Mouse (Mus musculus) liver, adult 2 months (tissue): ENCODE measurements at regions not wholly inside any gene's neighbourhood (a gene's known extent, or its start where the extent isn't known, plus 50 kb on each side); places are given as distances from the start of the nearest gene placed in this dataset.

Experiments
- DNase-seq: peaks from one replicate; pipeline ENCODE4 v3.0.0-alpha.2; 2011; ENCODE audit warnings: low read depth, low spot score; ENCODE audit errors: extremely low read depth
- H3K27ac ChIP-seq: fragments of 200-500 bp; replicated peaks from 2 replicates; pipeline ENCODE4 v1.5.1; 2012; ENCODE audit warnings: low read depth, mild to moderate bottlenecking, control low read depth, inconsistent platforms, low read length; ENCODE audit not compliant: insufficient read depth
- H3K27me3 ChIP-seq: fragments of 200-500 bp; 2 replicates; pipeline ENCODE4 v1.6.1; 2012; ENCODE audit warnings: mild to moderate bottlenecking, moderate library complexity, low read length, inconsistent platforms; ENCODE audit not compliant: control insufficient read depth, insufficient read depth
- H3K36me3 ChIP-seq: fragments of 200-500 bp; 2 replicates; pipeline ENCODE4 v1.6.1; 2012; ENCODE audit warnings: low read length, inconsistent platforms; ENCODE audit not compliant: control insufficient read depth, insufficient read depth
- H3K4me1 ChIP-seq: fragments of 200-500 bp; 2 replicates; pipeline ENCODE4 v1.6.1; 2011; ENCODE audit warnings: low read length; ENCODE audit not compliant: control insufficient read depth, insufficient read depth
- H3K4me3 ChIP-seq: fragments of 200-500 bp; 2 replicates; pipeline ENCODE4 v1.5.1; 2011; ENCODE audit warnings: low read depth, mild to moderate bottlenecking, control low read depth, low read length, moderate library complexity; ENCODE audit not compliant: insufficient read depth
- H3K79me2 ChIP-seq: fragments of 200-500 bp; 2 replicates; pipeline ENCODE4 v1.6.1; 2012; ENCODE audit warnings: inconsistent platforms, mild to moderate bottlenecking, low read length, moderate library complexity; ENCODE audit not compliant: control insufficient read depth, insufficient read depth
- H3K9ac ChIP-seq: fragments of 200-500 bp; 2 replicates; pipeline ENCODE4 v1.6.1; 2012; ENCODE audit warnings: low read depth, mild to moderate bottlenecking, control low read depth, inconsistent platforms, low read length
- CTCF ChIP-seq: fragments of 200-500 bp; IDR thresholded peaks from 2 replicates; pipeline ENCODE4 v1.5.1; 2011; ENCODE audit warnings: low read depth, low read length, control low read depth
- POLR2A ChIP-seq: fragments of 200-500 bp; IDR thresholded peaks from 2 replicates; pipeline ENCODE4 v1.6.1; 2011; ENCODE audit warnings: low read length, control low read depth; ENCODE audit not compliant: insufficient read depth; ENCODE audit errors: extremely low read depth
- WGBS: fragments of 180-500 bp; shearing (Covaris S2); methylation state at CpG from one replicate; pipeline ENCODE4 v1.1.7; 2018; 5-methylcytosine and 5-hydroxymethylcytosine counted together

GRCm38 (mm10) chr4:134997461-134998434 lies 67.0 kb downstream of the Syf2 start:
- H3K79me2 ChIP-seq: no peaks in the 10 kb centered on the region
- H3K9ac ChIP-seq: no peak overlapping the region
- H3K4me1 ChIP-seq: peaks cover 28% of the 10 kb centered on the region
- DNase-seq: no peak
- TF ChIP-seq POLR2A (no peak), CTCF (no peak)
- H3K27ac ChIP-seq: no peak overlapping the region
- H3K27me3 ChIP-seq: no peaks in the 10 kb centered on the region
- no peaks in the 10 kb centered on the region for H3K36me3 ChIP-seq
- 94% methylated on average over 26 of the region's 26 CpGs for WGBS
- no peak overlapping the region for H3K4me3 ChIP-seq

GRCm38 (mm10) chr4:134998928-134999658 lies 68.4 kb downstream of the Syf2 start:
- H3K27me3 ChIP-seq: no peaks in the 10 kb centered on the region
- WGBS: 16% methylated on average over 12 of the region's 12 CpGs
- no peak overlapping the region for H3K9ac ChIP-seq
- no peaks in the 10 kb centered on the region for H3K36me3 ChIP-seq
- peak overlapping the region; percentile 52 for H3K27ac ChIP-seq
- H3K4me1 ChIP-seq: peaks cover 18% of the 10 kb centered on the region
- TF ChIP-seq CTCF (no peak), POLR2A (no peak)
- no peaks in the 10 kb centered on the region for H3K79me2 ChIP-seq
- H3K4me3 ChIP-seq: no peak overlapping the region
- DNase-seq: peak; percentile 78

GRCm38 (mm10) chr4:135002091-135002925 lies 71.6 kb downstream of the Syf2 start:
- no peaks in the 10 kb centered on the region for H3K36me3 ChIP-seq
- no peaks in the 10 kb centered on the region for H3K27me3 ChIP-seq
- H3K4me3 ChIP-seq: no peak overlapping the region
- no peak overlapping the region for H3K9ac ChIP-seq
- no peak overlapping the region for H3K27ac ChIP-seq
- H3K4me1 ChIP-seq: peaks cover 8% of the 10 kb centered on the region
- 72% methylated on average over 16 of the region's 16 CpGs for WGBS
- no peaks in the 10 kb centered on the region for H3K79me2 ChIP-seq
- DNase-seq: no peak
- TF ChIP-seq CTCF (no peak), POLR2A (no peak)

GRCm38 (mm10) chr4:135011365-135011764 lies 80.7 kb downstream of the Syf2 start:
- TF ChIP-seq POLR2A: no peak
- TF ChIP-seq CTCF: peak; percentile 40
- Histone ChIP-seq H3K27me3 (0 out of 2 replicates have a peak, but pooled peaks cover 2% of the 10 kb centered on the region), H3K9ac (no peak overlapping the region), H3K4me1 (no peaks in the 10 kb centered on the region), H3K27ac (no peak overlapping the region), H3K36me3 (no peaks in the 10 kb centered on the region), H3K4me3 (no peak overlapping the region), H3K79me2 (no peaks in the 10 kb centered on the region)
- DNase-seq: no peak
- WGBS: 80% methylated on average over 6 of the region's 6 CpGs

- 86% methylated on average over 4 of the region's 4 CpGs for WGBS
- Histone ChIP-seq H3K4me1 (no peaks in the 10 kb centered on the region), H3K4me3 (no peak overlapping the region), H3K36me3 (no peaks in the 10 kb centered on the region), H3K27me3 (0 out of 2 replicates have a peak, but pooled peaks cover 2% of the 10 kb centered on the region), H3K9ac (no peak overlapping the region), H3K27ac (no peak overlapping the region), H3K79me2 (no peaks in the 10 kb centered on the region)
- TF ChIP-seq CTCF: no peak
- no peak for TF ChIP-seq POLR2A
- DNase-seq: no peak
These were observed 82.2 kb downstream of the Syf2 start for GRCm38 (mm10) chr4:135012945-135013344.
